Mouse (Mus musculus) liver, embryonic 14.5 days (tissue): Measurements from ENCODE around the gene Nxpe4. TPM values are rescaled to one million over a fixed set of nuclear protein-coding genes. Genes with fewer than 3 reads are reported as not detected.

ENCODE experiments used
- ATAC-seq: fragments of 200-750 bp; cut with Nextera tagmentation; 2 replicates; pipeline ENCODE4 v1.8.0; 2017; ENCODE audit warnings: moderate number of reproducible peaks, mild to moderate bottlenecking, moderate library complexity; ENCODE audit not compliant: insufficient read depth
- DNase-seq, 3 experiments: peaks; one replicate each; pipeline ENCODE4 v3.0.0-alpha.2; 2012 to 2013; ENCODE audit warnings: low read depth in 3 of 3, low spot score in 3 of 3
- H3K27ac ChIP-seq: fragments of 300-500 bp; sonication (generic); 2 replicates; pipeline ENCODE4 v1.5.1; 2014; ENCODE audit warnings: moderate library complexity, mild to moderate bottlenecking, control low read depth, inconsistent platforms
- H3K27me3 ChIP-seq: fragments of 300-500 bp; sonication (generic); 2 replicates; pipeline ENCODE4 v1.6.1; 2014; ENCODE audit warnings: mild to moderate bottlenecking, low read length, moderate library complexity; ENCODE audit not compliant: control insufficient read depth, insufficient read depth
- H3K36me3 ChIP-seq: fragments of 300-500 bp; sonication (generic); replicated peaks from 2 replicates; pipeline ENCODE4 v1.6.1; 2014; ENCODE audit warnings: low read depth; ENCODE audit not compliant: control insufficient read depth, insufficient read depth
- H3K4me1 ChIP-seq, 2 experiments: fragments of 200-500 bp in 1 of 2; fragments of 300-500 bp in 1 of 2; sonication (generic) in 1 of 2; replicated peaks; 2 replicates each; pipeline ENCODE4 v1.6.1; 2012 to 2014; ENCODE audit warnings: antibody characterized with exemption in 1 of 2, inconsistent platforms in 1 of 2, low read length in 1 of 2; ENCODE audit not compliant: control insufficient read depth in 2 of 2, insufficient read depth in 2 of 2
- H3K4me2 ChIP-seq: fragments of 300-500 bp; sonication (generic); 2 replicates; pipeline ENCODE4 v1.6.1; 2014; ENCODE audit warnings: low read depth, mild to moderate bottlenecking, control low read depth, moderate library complexity
- H3K4me3 ChIP-seq, 2 experiments: fragments of 200-500 bp in 1 of 2; fragments of 300-500 bp in 1 of 2; sonication (generic) in 1 of 2; 2 replicates each; pipeline ENCODE4 v1.5.1; 2012 to 2014; ENCODE audit warnings: low read depth in 2 of 2, low read length in 2 of 2, mild to moderate bottlenecking in 2 of 2, control low read depth in 1 of 2, inconsistent platforms in 1 of 2, moderate library complexity in 1 of 2; ENCODE audit not compliant: insufficient read depth in 1 of 2
- H3K9ac ChIP-seq: fragments of 300-500 bp; sonication (generic); replicated peaks from 2 replicates; pipeline ENCODE4 v1.6.1; 2014; ENCODE audit warnings: mild to moderate bottlenecking, control low read depth, moderate library complexity
- H3K9me3 ChIP-seq: fragments of 300-500 bp; sonication (generic); 2 replicates; pipeline ENCODE4 v1.6.1; 2016; ENCODE audit warnings: low read length, mixed read lengths; ENCODE audit not compliant: control insufficient read depth
- CTCF ChIP-seq: IDR thresholded peaks from 2 replicates; pipeline ENCODE4 v1.5.1; 2016; ENCODE audit warnings: antibody characterized with exemption, low read depth, control low read depth
- EP300 ChIP-seq: IDR thresholded peaks from 2 replicates; pipeline ENCODE4 v1.6.1; 2016; ENCODE audit warnings: antibody characterized with exemption, low read depth
- WGBS: fragments of 180-500 bp; shearing (Covaris S2); extraction: QIAGEN DNeasy Blood & Tissue Kit; methylation state at CpG from one replicate; pipeline ENCODE4 v1.1.7; 2014; ENCODE audit not compliant: insufficient replicate concordance; 5-methylcytosine and 5-hydroxymethylcytosine counted together
- polyA plus RNA-seq, 2 experiments: library from polyadenylated mRNA; depleted of rRNA in 1 of 2; stranded (reverse) in 1 of 2; unstranded in 1 of 2; fragments of >200 nt; fragmentation: Nextera tagmentation in 1 of 2; extraction: Ambion mirVana in 1 of 2; gene quantifications; 2 replicates each; pipeline versions ENCODE4 v1.2.1 to v1.2.3; 2012 to 2014

Nxpe4 gene
- polyA plus RNA-seq, 2 experiments: 6.2 to 8.3 TPM

- ATAC-seq (peak; percentile 38; the same call in 1 of the 2 replicates), DNase-seq (no peak)
- Histone ChIP-seq H3K4me2 (peak overlapping the region; percentile 94), H3K9ac (peak overlapping the region; percentile 99), H3K4me1 (peaks cover 28 to 40% of the 10 kb centered on the region in 2 experiments), H3K27me3 (no peaks in the 10 kb centered on the region), H3K27ac (peak overlapping the region; percentile 98), H3K4me3 (peak overlapping the region; percentile 94 to 100), H3K9me3 (no peaks in the 10 kb centered on the region), H3K36me3 (peaks cover 51% of the 10 kb centered on the region)
- 5% methylated on average over 4 of the region's 4 CpGs for WGBS
- no peak for TF ChIP-seq CTCF
- peak; percentile 69 for TF ChIP-seq EP300
Observed at GRCm38 (mm10) chr9:48338783-48339455, 177.1 kb downstream of the Nxpe4 start.

GRCm38 (mm10) chr9:48339563-48339962 lies 177.7 kb downstream of the Nxpe4 start:
- Histone ChIP-seq H3K9me3 (no peaks in the 10 kb centered on the region), H3K36me3 (peaks cover 45% of the 10 kb centered on the region), H3K27me3 (no peaks in the 10 kb centered on the region), H3K9ac (peak overlapping the region; percentile 99), H3K4me2 (peak overlapping the region; percentile 94), H3K4me3 (peak overlapping the region; percentile 94 to 100), H3K27ac (peak overlapping the region; percentile 98), H3K4me1 (peaks cover 25 to 35% of the 10 kb centered on the region in 2 experiments)
- TF ChIP-seq EP300: no peak
- TF ChIP-seq CTCF: no peak
- peak in 1 of 3 experiments; percentile 55 for DNase-seq
- 21% methylated on average over 5 of the region's 5 CpGs for WGBS
- no peak for ATAC-seq

GRCm38 (mm10) chr9:48340708-48341380 lies 179.0 kb downstream of the Nxpe4 start:
- ATAC-seq (peak; percentile 97), DNase-seq (peak; percentile 65 to 73 (median 72))
- peak overlapping the region; percentile 99 for H3K9ac ChIP-seq
- 23% methylated on average over 10 of the region's 10 CpGs for WGBS
- H3K4me3 ChIP-seq: peak overlapping the region; percentile 94 to 100
- H3K27me3 ChIP-seq: no peaks in the 10 kb centered on the region
- H3K9me3 ChIP-seq: no peaks in the 10 kb centered on the region
- TF ChIP-seq EP300 (peak; percentile 72), CTCF (no peak)
- peak overlapping the region; percentile 98 for H3K27ac ChIP-seq
- H3K4me2 ChIP-seq: peak overlapping the region; percentile 94
- H3K36me3 ChIP-seq: peaks cover 33% of the 10 kb centered on the region
- H3K4me1 ChIP-seq: peaks cover 23 to 33% of the 10 kb centered on the region in 2 experiments

- Histone ChIP-seq H3K4me3 (no peak overlapping the region), H3K4me2 (no peak overlapping the region), H3K4me1 (peaks cover 20% of the 10 kb centered on the region in 2 experiments), H3K9ac (no peak overlapping the region), H3K9me3 (no peaks in the 10 kb centered on the region), H3K27me3 (no peaks in the 10 kb centered on the region), H3K27ac (no peak overlapping the region), H3K36me3 (no peaks in the 10 kb centered on the region)
- TF ChIP-seq CTCF (no peak), EP300 (no peak)
- ATAC-seq (no peak), DNase-seq (no peak)
- 82% methylated on average over 9 of the region's 9 CpGs for WGBS
Observed at GRCm38 (mm10) chr9:48345456-48345855, 183.6 kb downstream of the Nxpe4 start.

- H3K9me3 ChIP-seq: no peaks in the 10 kb centered on the region
- H3K9ac ChIP-seq: no peak overlapping the region
- H3K4me3 ChIP-seq: no peak overlapping the region
- H3K4me2 ChIP-seq: no peak overlapping the region
- H3K27ac ChIP-seq: no peak overlapping the region
- TF ChIP-seq EP300 (no peak), CTCF (no peak)
- H3K27me3 ChIP-seq: no peaks in the 10 kb centered on the region
- peaks cover 18 to 19% of the 10 kb centered on the region in 2 experiments for H3K4me1 ChIP-seq
- 66% methylated on average over 3 of the region's 3 CpGs for WGBS
- no peak for ATAC-seq
- no peak for DNase-seq
- no peaks in the 10 kb centered on the region for H3K36me3 ChIP-seq
Observed at GRCm38 (mm10) chr9:48345866-48346265, 184.0 kb downstream of the Nxpe4 start.
